Mouse (Mus musculus): ENCODE measurements at regions not wholly inside any gene's neighbourhood (a gene's known extent, or its start where the extent isn't known, plus 50 kb on each side); places are given as distances from the start of the nearest gene placed in this dataset.
"Not testable (repeated sequence)": the region's sequence is repeated elsewhere in the genome, so short reads cannot be mapped to it uniquely, and the experiment has no call there.

DNA sequence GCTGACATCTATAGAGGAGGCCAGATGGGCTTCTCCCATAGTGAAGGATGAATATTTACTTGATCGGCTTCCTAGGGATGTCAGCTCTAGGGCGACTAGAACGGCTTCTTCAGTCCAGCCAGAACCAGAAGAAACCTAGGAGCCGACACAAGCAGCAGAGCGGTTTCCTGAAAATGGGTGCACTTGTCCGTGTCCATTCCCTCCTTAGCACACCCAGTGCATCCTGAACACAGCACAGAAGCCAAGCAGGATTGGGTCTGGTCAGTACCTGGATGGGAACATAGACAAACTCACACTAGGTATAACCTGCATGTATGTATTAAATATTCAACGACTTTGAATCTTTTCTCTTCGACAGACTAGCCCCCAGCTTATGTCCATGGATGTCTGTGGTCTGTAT, 407.9 kb upstream of the Cdh5 start:
- no peak overlapping the region for H3K9ac ChIP-seq
- no peaks in the 10 kb centered on the region for H3K9me3 ChIP-seq
- no peaks in the 10 kb centered on the region for H3K27me3 ChIP-seq (replicated peaks)
- no peak overlapping the region for H3K4me2 ChIP-seq (replicated peaks)
- no peaks in the 10 kb centered on the region for H3K36me3 ChIP-seq
- ATAC-seq = no peak
- no peaks in the 10 kb centered on the region for H3K4me1 ChIP-seq (replicated peaks)
- WGBS = 90% methylated on average over 8 of the region's 8 CpGs
- no peak overlapping the region for H3K27ac ChIP-seq
- no peak overlapping the region for H3K4me3 ChIP-seq (replicated peaks)

DNA sequence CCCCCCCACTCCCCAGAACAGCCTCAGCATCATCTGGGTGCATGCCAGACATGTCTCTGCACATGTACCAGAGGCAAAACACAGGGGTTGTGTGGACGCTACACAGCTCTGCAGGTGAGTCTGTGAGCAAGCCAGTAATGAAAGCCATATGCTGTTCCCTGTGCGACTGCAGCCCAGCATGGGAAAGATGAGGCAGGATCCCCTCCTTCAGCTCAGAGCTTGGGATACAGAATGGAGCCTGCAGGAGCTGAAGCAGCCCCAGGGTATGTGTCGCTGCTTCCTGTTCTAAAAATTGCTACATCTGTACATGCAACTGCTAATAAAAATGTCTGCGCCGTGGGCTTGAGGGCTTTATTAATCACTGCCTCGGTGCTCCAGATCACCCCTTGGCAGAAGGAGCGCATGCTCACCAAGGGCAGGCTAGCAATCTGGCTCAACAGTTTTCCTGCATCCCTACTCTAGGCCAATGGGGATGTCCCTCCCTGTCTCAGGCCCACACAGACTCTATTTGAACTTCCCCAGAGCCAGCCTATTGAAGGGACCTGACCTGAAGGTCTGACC, 407.0 kb upstream of the Cdh5 start:
- WGBS = 73% methylated on average over 7 of the region's 7 CpGs
- ATAC-seq = no peak
- no peak overlapping the region for H3K27ac ChIP-seq
- no peaks in the 10 kb centered on the region for H3K36me3 ChIP-seq
- H3K4me3 ChIP-seq (replicated peaks) = no peak overlapping the region
- H3K4me2 ChIP-seq (replicated peaks) = no peak overlapping the region
- H3K9ac ChIP-seq = no peak overlapping the region
- H3K27me3 ChIP-seq (replicated peaks) = no peaks in the 10 kb centered on the region
- no peaks in the 10 kb centered on the region for H3K4me1 ChIP-seq (replicated peaks)
- H3K9me3 ChIP-seq = no peaks in the 10 kb centered on the region

DNA sequence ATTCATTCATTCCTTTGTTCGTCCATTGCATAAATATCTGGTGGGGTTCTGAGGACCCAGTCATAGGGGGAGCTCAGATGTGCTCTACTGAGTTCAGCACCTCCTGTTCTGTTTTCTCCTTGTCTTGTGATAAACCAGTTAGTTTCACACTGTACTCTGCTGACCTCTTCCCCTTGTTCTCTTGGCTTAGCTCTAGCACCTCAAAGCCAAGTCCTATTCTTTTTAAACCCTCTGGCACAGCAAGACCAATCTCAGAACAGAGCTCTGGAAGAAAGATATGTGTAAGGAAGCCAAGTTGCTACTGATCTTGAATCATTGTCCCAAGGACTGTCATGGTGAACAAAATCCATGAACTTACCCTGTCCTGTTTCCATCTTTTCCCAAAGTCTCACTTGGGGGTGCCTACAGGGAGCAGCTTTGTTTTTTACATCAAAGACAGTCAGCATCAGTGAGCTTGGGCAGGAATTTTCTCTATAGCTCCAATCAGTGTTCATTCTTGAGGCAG, 402.4 kb upstream of the Cdh5 start:
- WGBS = 90% methylated on average over 1 of the region's 1 CpGs
- no peaks in the 10 kb centered on the region for H3K4me1 ChIP-seq (replicated peaks)
- H3K9ac ChIP-seq = no peak overlapping the region
- H3K27ac ChIP-seq = no peak overlapping the region
- H3K4me2 ChIP-seq (replicated peaks) = no peak overlapping the region
- no peak overlapping the region for H3K4me3 ChIP-seq (replicated peaks)
- H3K9me3 ChIP-seq = no peaks in the 10 kb centered on the region
- no peak for ATAC-seq
- no peaks in the 10 kb centered on the region for H3K27me3 ChIP-seq (replicated peaks)
- H3K36me3 ChIP-seq = no peaks in the 10 kb centered on the region

DNA sequence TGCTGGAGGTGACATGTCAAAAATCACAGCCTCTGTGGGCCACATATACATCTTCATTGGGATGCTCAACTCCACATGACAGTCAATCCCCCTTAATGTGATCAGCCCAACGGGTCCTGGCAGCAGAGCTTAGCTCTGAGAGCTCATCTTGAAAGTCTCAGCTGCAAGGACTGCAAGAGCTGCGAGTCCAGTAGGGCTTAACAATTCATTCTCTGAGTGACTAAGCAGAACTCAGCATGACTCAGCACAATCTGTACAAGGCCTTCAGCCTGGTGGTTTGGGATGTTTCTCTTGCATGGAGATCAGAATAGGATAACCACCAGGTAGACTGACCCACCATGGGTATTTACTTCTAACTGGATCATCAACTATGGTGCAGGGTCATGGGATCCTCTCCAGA, 399.2 kb upstream of the Cdh5 start:
- 63% methylated on average over 2 of the region's 2 CpGs for WGBS
- no peak for ATAC-seq

DNA sequence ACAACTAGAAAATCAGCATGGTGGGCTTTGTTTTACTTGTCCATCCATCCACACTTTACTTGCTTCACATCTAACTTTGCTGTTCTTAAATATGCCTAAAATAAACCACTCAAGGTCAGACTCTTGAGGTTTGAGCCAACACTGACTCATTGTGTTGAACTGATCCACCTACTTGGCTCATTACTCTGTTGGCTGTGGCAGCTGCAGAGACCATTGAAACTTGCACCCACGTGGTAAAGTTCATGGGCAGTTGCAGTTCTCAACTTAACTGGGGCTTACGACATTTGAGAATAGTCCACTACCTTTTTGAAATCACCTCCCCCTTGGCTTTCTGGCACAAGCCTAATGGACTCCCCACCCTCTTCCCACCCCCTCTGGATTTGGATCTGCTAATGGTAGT, 395.3 kb upstream of the Cdh5 start:
- Histone ChIP-seq H3K4me1 (replicated peaks) (no peaks in the 10 kb centered on the region), H3K4me3 (replicated peaks) (no peak overlapping the region), H3K36me3 (no peaks in the 10 kb centered on the region), H3K9ac (no peak overlapping the region), H3K4me2 (replicated peaks) (no peak overlapping the region), H3K27me3 (replicated peaks) (no peaks in the 10 kb centered on the region), H3K9me3 (no peaks in the 10 kb centered on the region), H3K27ac (no peak overlapping the region)
- WGBS = 81% methylated on average over 2 of the region's 2 CpGs
- no peak for ATAC-seq

More for the DNA sequence above, 399.2 kb upstream of the Cdh5 start:
- H3K9me3 ChIP-seq = no peaks in the 10 kb centered on the region
- H3K27ac ChIP-seq = no peak overlapping the region
- no peak overlapping the region for H3K9ac ChIP-seq
- H3K27me3 ChIP-seq (replicated peaks) = no peaks in the 10 kb centered on the region
- no peaks in the 10 kb centered on the region for H3K36me3 ChIP-seq
- H3K4me1 ChIP-seq (replicated peaks) = no peaks in the 10 kb centered on the region
- no peak overlapping the region for H3K4me2 ChIP-seq (replicated peaks)
- H3K4me3 ChIP-seq (replicated peaks) = no peak overlapping the region

DNA sequence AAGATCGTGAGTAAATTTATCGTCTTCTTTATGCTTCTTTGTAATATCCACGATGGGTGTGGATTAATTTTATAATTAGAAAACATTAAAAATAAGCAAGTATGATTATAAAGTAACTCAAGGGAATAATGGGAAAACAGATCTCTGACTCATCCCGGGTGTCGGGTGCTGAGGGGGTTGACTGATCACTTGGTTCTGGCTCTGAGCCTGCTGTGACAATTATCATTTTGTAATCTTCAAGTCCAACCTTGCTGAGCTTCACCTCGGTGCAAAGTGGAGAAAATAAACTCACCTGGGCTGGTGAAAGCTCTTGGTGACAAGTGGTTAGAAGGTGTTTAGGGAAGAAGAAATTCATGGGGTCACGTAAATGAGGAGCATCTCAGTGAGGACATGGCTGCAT, 390.6 kb upstream of the Cdh5 start:
- not testable (repeated sequence) for H3K4me3 ChIP-seq (replicated peaks); H3K4me1 ChIP-seq (replicated peaks); ATAC-seq; H3K9me3 ChIP-seq; H3K9ac ChIP-seq; H3K27ac ChIP-seq; H3K4me2 ChIP-seq (replicated peaks); H3K36me3 ChIP-seq; H3K27me3 ChIP-seq (replicated peaks)
- 89% methylated on average over 7 of the region's 7 CpGs for WGBS

DNA sequence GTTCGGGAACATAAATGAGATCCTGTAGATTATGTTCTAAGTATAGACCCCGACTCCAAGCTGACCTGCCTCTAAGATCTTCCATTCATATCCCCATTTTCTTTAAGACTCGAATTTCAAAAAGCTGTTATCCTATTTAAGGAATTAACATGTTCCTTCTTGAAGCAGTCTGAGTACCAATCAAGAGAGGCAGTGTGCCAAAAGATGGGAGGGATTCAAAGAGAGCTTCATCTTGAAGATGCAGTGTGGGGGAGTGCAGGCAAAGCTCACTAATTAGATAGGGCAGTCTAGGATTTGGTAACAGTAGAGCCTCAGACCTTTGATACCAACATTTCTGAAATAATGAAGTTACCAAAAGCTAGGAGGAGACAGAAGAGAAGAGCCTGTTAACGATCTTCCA, 383.7 kb upstream of the Cdh5 start:
- Histone ChIP-seq H3K9me3 (no peaks in the 10 kb centered on the region), H3K4me1 (replicated peaks) (no peaks in the 10 kb centered on the region), H3K27me3 (replicated peaks) (no peaks in the 10 kb centered on the region), H3K9ac (no peak overlapping the region), H3K27ac (no peak overlapping the region), H3K4me3 (replicated peaks) (no peak overlapping the region), H3K4me2 (replicated peaks) (no peak overlapping the region), H3K36me3 (no peaks in the 10 kb centered on the region)
- ATAC-seq = no peak
- WGBS = 67% methylated on average over 4 of the region's 4 CpGs

DNA sequence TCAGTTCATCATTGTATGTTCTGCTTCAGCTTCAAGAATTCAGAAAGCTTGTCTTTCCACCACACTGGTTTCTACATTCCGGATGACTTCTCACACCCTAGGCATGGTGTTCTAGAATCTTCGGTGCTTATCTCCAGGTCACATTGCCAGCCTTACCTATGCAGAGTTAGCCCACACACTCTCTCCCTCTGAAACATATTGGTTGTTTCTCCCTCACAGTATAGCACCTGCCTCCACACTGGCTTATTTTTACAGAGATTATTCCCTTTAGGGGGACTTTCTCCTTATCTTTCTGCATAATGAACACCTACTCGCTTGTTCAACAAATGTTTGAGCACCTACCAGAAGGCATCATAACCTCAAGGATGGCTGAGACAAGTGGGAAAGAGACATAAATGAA, 368.0 kb upstream of the Cdh5 start:
- no peaks in the 10 kb centered on the region for H3K36me3 ChIP-seq
- H3K9ac ChIP-seq = no peak overlapping the region
- H3K4me2 ChIP-seq (replicated peaks) = no peak overlapping the region
- no peak for ATAC-seq
- no peaks in the 10 kb centered on the region for H3K27me3 ChIP-seq (replicated peaks)
- no peak overlapping the region for H3K4me3 ChIP-seq (replicated peaks)
- H3K4me1 ChIP-seq (replicated peaks) = no peaks in the 10 kb centered on the region
- no peaks in the 10 kb centered on the region for H3K9me3 ChIP-seq
- 89% methylated on average over 3 of the region's 3 CpGs for WGBS
- H3K27ac ChIP-seq = no peak overlapping the region

DNA sequence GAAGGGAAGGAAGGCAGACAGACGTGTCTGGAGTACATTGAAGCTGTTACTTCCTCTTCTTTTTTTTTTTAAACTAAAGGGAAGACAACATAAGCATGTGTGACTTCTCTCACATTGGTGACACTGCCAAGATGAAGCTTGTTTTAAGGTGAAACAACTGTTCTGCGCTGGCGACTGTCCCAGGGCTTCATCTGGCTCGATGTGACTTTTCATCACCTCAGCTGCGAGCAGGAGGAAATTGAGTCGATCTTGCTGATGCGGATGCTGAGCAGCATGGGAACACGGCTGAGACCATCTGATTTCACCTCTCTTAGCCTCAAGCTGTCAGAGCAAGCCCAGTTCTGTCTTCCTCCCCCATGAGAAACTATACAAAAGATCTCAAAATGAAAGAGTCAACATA, 363.1 kb upstream of the Cdh5 start:
- H3K9ac ChIP-seq = no peak overlapping the region
- no peaks in the 10 kb centered on the region for H3K4me1 ChIP-seq (replicated peaks)
- peak; percentile 34 for ATAC-seq
- H3K4me2 ChIP-seq (replicated peaks) = no peak overlapping the region
- no peaks in the 10 kb centered on the region for H3K36me3 ChIP-seq
- H3K27me3 ChIP-seq (replicated peaks) = no peaks in the 10 kb centered on the region
- H3K27ac ChIP-seq = no peak overlapping the region
- no peaks in the 10 kb centered on the region for H3K9me3 ChIP-seq
- H3K4me3 ChIP-seq (replicated peaks) = no peak overlapping the region
- 47% methylated on average over 8 of the region's 8 CpGs for WGBS

DNA sequence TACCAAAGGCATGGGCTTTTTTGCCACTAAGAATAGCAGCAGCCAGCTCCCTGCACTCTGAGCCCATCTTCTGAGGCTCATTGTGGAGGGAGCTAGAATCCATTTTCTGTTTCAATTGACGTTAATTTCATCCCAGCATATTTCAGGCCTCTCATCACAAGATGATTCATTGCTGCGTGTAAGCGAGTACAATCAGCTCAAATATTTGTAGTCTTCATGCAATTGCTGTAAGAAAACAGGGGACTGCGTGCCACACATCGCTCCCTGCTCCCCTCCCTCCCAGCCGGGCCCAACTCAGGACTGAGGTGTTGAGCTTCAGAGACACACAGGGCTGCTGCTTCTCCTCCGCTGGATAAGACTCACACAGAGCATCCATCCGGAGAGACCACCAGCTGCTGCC, 360.0 kb upstream of the Cdh5 start:
- no peaks in the 10 kb centered on the region for H3K9me3 ChIP-seq
- 61% methylated on average over 8 of the region's 8 CpGs for WGBS
- H3K9ac ChIP-seq = no peak overlapping the region
- no peak overlapping the region for H3K4me2 ChIP-seq (replicated peaks)
- no peak overlapping the region for H3K27ac ChIP-seq
- no peak for ATAC-seq
- H3K4me1 ChIP-seq (replicated peaks) = no peaks in the 10 kb centered on the region
- no peaks in the 10 kb centered on the region for H3K36me3 ChIP-seq
- no peaks in the 10 kb centered on the region for H3K27me3 ChIP-seq (replicated peaks)
- H3K4me3 ChIP-seq (replicated peaks) = no peak overlapping the region

DNA sequence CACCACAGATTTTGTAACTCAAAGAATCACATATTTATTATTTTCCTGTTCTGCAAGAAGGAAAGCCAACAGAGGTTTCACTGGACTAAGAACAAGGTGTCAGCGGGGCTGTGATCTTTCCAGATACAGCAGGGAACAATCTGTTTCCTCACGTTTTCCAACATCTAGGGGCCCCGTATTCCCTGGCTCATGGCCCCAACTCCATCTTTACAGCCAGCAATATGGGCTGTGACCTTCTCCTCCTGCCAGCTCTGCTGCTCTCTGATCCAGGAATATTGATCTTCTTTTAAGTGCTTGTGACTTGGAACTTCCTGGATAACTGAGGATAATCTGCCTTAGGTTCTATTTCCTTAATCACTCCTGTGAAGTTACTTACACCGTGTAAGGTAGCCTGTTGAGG, 352.7 kb upstream of the Cdh5 start:
- 65% methylated on average over 4 of the region's 4 CpGs for WGBS
- peak; percentile 90 for ATAC-seq

DNA sequence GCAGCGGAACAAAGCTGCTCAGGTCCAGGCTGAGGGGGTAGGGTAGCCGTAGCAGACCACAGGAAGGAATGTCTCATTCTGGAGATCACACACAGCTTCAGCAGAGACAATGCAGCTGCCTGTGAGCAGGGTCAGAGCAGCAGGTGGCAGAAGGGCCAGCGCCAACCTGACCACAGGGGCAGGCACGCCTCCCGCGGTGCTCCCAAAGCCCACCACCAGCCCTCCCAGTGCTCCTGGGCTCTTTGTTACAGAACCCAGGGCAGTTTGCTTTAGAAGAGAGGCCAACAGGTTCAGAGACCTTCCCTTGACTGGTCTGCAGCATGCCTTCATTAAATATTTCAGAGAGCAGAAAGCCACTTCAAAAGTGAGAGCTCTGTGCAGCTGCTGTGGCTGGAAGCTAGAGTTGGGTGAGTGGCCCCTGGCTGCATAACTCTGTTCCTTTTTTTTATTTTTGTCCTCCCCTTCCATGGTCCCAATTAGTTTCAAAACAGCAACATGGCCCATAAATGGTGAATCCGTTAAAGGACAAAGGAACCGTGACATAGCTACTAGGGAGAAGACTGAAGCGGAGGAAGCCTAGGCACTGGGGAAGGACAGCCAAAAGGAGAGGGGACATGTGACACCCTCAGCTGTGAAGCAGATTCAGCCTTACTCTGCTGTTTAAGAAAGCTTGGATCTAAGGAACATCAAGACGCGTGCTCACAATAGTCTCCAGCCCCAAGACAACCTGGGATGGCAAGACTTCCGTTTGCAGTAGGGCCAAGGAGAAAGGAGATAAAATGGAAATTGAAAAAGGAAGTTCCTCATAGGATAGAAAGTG, 350.9 kb upstream of the Cdh5 start:
- no peak overlapping the region for H3K9ac ChIP-seq
- 55% methylated on average over 12 of the region's 12 CpGs for WGBS
- no peak for ATAC-seq

More for the DNA sequence above, 352.7 kb upstream of the Cdh5 start:
- Histone ChIP-seq H3K27me3 (replicated peaks) (no peaks in the 10 kb centered on the region), H3K9ac (no peak overlapping the region), H3K36me3 (no peaks in the 10 kb centered on the region), H3K4me3 (replicated peaks) (no peak overlapping the region), H3K27ac (no peak overlapping the region), H3K9me3 (no peaks in the 10 kb centered on the region), H3K4me1 (replicated peaks) (0 out of 2 replicates have a peak, but pooled peaks cover 4% of the 10 kb centered on the region), H3K4me2 (replicated peaks) (no peak overlapping the region)

DNA sequence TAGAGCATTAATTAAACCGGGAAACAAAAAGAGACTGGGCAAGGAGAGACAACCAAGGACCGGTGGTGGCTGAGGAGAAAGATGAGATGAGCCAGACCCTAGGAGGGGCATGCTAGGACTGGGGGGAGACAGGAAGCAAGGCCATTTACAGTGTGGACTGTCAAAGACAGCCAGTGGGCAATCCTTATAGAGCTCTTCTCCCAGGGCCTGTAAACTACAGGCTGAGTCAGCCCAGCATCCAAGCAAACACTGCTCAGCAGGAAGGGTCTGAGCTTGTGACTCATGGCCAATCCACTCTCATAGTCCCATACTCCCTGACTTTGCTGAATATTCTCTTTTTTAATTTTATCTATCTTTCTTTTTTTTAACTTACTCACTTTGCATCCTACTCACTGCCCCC, 350.3 kb upstream of the Cdh5 start:
- no peak for ATAC-seq
- WGBS = 72% methylated on average over 2 of the region's 2 CpGs
- Histone ChIP-seq H3K4me2 (replicated peaks) (no peak overlapping the region), H3K9me3 (no peaks in the 10 kb centered on the region), H3K9ac (no peak overlapping the region), H3K27me3 (replicated peaks) (no peaks in the 10 kb centered on the region), H3K4me3 (replicated peaks) (no peak overlapping the region), H3K27ac (no peak overlapping the region), H3K4me1 (replicated peaks) (0 out of 2 replicates have a peak, but pooled peaks cover 4% of the 10 kb centered on the region), H3K36me3 (no peaks in the 10 kb centered on the region)

More for the DNA sequence above, 350.9 kb upstream of the Cdh5 start:
- no peaks in the 10 kb centered on the region for H3K9me3 ChIP-seq
- H3K36me3 ChIP-seq = no peaks in the 10 kb centered on the region
- no peaks in the 10 kb centered on the region for H3K27me3 ChIP-seq (replicated peaks)
- 0 out of 2 replicates have a peak, but pooled peaks cover 4% of the 10 kb centered on the region for H3K4me1 ChIP-seq (replicated peaks)
- H3K4me3 ChIP-seq (replicated peaks) = no peak overlapping the region
- no peak overlapping the region for H3K27ac ChIP-seq
- no peak overlapping the region for H3K4me2 ChIP-seq (replicated peaks)

Data from intestine, embryonic 15.5 days (tissue).